Mouse (Mus musculus): Measurements from ENCODE around the gene Tmc4.
A peak's percentile ranks its signal among the peaks of the same experiment; 100 is the strongest.

GRCm38 (mm10) chr7:3665215-3666114, 11.9 kb downstream of the Tmc4 start, which contains the start of gene Leng1:
- TF ChIP-seq CTCF (IDR thresholded peaks at IDR 0.05; ENCODE audit: borderline replicate concordance, insufficient read depth, low read length) = no peak
- peak; percentile 93 for TF ChIP-seq POLR2A (IDR thresholded peaks at IDR 0.05; ENCODE audit: low read depth, low read length)
